Mouse (Mus musculus) large intestine, adult 2 months (tissue): ENCODE measurements around the gene Tmcc1. TPM values are rescaled to one million over a fixed set of nuclear protein-coding genes. Genes with fewer than 3 reads are reported as not detected.

Experiments
- DNase-seq: peaks from one replicate; pipeline ENCODE4 v3.0.0-alpha.2; 2012; ENCODE audit warnings: low read depth, low spot score
- WGBS: fragments of 180-500 bp; shearing (Covaris S2); methylation state at CpG from one replicate; pipeline ENCODE4 v1.1.7; 2018; 5-methylcytosine and 5-hydroxymethylcytosine counted together
- polyA plus RNA-seq: library from polyadenylated mRNA; depleted of rRNA; stranded (reverse); fragments of >200 nt; gene quantifications from 2 replicates; pipeline ENCODE4 v1.2.3, GENCODE M21; 2012; rRNA removed

The Tmcc1 gene
- polyA plus RNA-seq, 1 experiment: 9.7 TPM

DNA sequence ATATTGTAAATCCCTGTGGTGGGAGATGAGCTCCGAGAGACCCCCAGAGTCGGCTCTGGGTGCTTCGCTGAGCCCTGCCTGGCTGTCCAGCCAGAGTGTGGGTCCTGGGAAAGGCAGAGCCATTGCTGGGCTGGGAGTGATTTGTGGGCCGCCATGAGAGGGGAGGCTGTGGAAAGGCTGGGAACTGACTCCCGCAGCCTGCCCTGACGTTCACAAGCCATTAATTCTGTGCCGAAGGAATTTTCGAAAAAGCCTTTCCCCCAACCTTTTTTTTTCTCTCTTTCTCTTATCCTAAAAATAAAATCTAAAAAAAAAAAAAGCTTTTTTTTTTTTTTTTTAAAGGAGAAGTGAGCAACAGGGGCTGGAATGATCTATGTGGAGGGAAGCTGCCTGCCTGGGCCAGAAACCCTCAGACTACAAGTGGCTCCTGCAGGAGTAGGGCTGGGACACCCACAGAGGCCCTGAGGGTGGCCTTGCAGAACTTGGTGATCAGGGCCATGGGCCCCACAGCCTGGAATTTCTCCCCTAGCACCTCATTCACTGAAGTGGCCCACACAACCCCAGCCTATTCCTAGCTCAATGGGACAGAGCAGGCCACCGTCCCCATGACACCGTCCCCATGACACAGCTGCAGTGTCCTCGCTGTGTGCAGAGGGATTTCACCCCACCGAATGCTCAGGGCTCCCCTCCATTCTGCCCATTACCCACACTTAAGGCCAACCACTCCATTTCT, 209.8 kb downstream of the Tmcc1 start:
- DNase-seq: no peak
- 68% methylated on average over 12 of the region's 12 CpGs for WGBS

DNA sequence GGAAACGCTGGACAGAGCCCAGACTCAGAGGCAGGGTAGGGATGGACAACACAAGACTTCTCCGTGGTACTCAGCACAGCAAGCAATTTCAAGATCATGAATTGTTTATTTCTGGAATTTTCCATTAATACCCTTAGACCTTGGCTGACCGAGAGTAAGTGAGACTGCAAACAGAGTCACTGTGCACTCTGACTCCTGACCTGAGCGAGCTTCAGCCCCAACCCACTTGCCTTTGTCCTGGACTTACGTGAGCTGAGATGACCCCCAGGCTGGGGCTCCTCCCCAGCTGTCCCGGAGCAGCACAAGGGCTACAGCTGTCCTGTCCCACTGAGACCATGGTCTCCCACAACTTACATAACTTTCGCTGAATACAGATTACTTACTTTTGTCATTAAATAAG, 210.4 kb downstream of the Tmcc1 start:
- WGBS: 55% methylated on average over 7 of the region's 7 CpGs
- no peak for DNase-seq

DNA sequence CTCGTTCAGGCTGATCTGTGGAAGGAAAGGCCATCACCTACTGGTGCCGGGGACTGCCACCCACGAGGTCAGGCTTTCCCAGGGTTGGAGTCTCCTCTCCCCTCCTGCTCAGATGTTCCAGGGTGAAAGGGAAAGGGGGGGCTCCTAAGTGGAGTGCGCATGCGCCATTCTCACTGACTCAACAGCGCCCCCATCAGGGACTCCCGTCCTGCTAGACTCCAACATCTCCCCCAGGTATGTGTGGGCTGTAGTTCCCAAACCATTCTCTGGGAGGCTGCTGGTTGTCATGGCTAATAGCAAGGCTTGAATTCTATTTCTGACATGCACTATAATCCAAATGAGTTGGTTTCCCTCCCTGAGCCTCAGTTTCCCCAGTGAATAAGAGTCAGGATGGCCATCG, 214.7 kb downstream of the Tmcc1 start:
- 73% methylated on average over 8 of the region's 8 CpGs for WGBS

DNA sequence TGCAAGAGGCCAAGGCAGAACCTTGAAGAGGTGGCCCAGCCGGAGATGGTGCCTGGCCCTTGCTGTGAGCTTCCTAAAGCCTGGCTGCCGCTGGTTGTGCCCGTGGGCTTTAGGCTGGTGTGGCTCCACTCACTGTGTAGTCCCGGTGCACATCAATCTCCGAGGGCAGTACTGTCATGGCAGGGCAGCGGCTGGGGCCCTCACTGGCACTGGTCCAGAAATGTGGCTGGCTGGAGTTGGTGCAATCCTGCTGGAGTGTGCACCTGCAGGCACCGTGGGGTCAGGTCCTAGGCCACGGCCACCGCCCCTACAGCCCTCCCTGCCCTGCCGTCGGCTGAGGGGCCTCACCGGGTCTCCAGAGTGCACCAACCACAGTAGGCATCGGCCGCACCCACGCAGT, 215.5 kb downstream of the Tmcc1 start:
- 61% methylated on average over 15 of the region's 15 CpGs for WGBS
- no peak for DNase-seq

More for the DNA sequence above, 214.7 kb downstream of the Tmcc1 start:
- no peak for DNase-seq

DNA sequence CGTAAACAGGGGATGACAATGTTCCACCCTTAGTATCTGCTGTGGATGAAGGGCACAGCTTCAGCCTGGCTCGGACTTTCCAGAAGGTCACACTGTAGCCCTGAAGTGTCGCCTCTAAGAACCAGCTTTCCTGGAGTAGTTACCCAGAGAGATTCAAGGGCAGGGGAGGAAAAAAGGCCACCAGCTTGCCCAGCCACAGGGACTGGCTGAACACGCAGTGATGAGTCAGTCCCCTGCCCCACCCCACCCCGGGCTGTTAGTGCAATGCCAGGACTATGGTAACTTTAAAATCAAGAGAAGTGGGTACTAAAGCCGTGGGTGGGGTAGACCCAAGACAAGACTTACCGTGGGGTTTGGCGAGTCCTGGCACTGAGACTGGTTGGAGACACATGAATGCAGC, 217.7 kb downstream of the Tmcc1 start:
- no peak for DNase-seq
- 56% methylated on average over 8 of the region's 8 CpGs for WGBS

DNA sequence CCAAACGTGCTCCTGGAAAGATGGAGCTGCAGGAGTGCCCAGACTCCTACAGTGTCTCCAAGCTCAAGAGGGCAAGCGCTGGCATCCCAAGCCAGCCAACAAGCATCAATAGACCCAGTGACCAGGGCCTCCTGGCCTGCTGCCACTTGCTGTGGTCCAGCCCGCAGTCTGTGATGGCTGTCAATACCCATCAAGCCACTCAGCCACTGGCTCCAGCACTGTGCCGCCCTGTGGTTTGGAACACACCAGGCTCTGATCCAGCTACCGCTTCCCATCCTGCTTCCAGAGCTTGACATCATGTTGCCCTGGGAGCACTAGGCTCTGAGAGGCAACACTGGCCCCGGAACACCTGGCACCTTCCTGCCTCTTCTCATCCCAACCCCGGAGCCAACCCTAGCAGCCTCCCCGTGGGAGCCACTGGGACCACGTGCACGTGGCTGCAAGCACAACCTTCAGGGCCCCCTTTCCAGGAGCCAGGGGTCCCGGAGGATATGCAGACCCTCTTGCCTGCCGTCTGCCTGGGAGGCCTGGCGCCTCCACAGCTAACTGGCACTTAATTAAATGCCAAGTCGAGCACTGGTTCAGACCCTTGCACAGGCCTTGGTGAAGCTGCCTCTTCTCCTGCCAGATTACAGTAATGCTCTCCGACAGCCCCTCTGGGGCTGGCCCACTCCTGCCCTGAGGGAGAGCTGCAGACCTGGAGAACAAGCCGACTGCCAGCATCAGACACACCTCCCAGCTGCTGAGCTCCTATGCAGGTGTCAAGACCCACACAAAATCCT, 219.2 kb downstream of the Tmcc1 start:
- WGBS: 78% methylated on average over 16 of the region's 16 CpGs

DNA sequence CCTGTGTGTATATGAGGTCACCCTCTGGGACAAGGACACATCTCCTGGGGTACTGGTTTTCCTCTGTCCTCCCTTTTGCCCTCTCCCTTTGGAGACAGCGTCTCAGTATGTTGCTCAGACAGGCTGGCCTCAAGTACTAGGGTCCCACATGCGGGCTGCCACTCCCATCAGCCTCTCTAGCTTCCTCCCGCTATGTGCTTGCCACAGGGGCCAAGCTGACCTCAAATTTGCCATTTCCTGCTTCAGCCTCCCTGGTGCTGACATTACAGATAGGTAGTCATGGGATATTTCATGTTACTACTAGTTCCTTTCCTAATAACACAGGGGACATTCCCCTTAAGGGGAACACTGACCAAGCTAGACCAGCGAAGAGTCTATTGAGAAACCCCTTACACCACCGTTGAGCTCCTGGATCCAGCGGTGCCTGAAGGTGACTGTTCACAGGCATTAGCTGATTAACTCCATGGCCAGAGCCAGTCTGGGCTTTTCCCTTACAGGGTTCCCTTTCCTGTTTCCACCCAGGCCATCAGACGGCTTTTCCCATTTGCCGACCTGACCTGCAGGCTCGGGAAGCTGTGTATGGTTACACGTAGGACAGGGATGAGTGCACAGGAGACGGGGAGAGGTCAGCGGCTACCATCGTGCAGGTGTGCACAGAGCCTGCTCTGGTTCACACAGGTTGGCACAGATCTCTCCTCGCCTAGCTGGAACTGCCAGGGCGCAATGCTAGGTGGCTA, 220.0 kb downstream of the Tmcc1 start:
- DNase-seq: no peak
- 80% methylated on average over 15 of the region's 15 CpGs for WGBS

More for the DNA sequence above, 219.2 kb downstream of the Tmcc1 start:
- DNase-seq: no peak

DNA sequence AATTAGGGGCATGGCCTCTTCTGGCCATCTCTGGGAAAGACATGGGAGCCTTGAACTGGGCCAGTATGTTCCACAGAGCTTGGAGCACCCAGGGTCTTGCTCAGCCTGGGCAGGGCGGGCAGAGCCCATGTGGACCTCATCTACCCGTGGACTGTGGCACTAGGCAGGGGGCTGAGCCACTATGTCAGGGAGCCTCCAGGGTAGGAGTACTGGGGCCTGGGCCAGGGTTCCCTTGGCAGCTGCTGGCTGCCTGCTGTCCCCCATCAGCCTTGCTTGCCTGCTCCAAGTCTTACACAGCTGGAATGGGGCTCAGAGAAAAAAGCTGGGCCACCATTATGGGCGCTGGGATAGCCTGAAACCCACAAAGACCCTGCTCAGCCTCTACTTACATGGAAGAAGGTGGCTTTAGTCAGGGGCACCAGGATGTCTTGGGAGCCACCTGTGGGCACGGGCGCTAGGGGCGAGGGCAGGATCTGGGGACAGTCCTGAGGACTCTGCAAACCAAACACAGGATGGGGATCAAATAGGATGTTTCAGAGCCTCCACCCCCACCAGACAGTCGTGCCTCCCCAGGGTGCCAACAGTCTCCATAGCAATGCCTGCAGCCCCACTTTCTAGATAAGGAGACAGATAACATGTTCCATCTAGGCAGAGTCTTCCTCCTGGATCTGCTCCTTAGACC, 221.1 kb downstream of the Tmcc1 start:
- no peak for DNase-seq
- WGBS: 79% methylated on average over 7 of the region's 7 CpGs

DNA sequence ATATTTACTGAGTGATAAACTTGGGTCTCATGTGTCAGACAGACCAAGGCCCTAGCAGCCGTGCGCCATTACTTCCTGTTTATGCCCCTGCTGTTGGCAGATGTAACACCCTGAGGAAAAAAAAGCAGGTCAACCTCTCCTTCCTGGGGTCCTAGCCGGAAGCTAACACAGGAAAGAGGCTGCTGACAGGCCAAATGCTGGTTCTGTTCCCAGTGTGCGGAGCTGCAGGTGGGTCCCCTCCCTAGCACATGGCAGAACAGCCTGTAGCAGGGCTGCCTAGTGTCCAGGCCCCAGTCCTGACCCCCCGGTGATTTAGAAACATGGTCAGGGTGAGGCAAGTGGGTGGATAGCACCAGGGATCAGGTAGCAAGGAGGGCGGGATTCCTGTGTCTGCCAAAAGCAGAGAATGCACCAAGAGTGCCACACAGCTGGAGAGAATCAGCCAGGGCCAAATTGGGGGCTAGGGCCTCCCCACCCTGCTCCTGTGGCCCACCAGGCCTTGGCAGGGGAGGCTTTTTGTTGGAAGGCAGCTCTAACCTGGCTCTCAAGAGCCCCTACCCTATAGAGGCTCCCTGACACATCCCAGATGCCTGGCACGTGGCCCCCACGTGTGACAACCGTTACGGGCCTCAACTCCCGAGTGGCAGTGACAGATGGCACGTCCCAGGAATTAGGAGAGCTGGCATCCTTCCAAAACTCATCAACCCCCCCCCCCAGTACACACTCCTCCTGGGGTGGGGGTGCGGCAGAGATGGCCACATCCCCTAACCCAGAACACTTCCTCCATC, 221.8 kb downstream of the Tmcc1 start:
- no peak for DNase-seq
- 48% methylated on average over 13 of the region's 13 CpGs for WGBS

DNA sequence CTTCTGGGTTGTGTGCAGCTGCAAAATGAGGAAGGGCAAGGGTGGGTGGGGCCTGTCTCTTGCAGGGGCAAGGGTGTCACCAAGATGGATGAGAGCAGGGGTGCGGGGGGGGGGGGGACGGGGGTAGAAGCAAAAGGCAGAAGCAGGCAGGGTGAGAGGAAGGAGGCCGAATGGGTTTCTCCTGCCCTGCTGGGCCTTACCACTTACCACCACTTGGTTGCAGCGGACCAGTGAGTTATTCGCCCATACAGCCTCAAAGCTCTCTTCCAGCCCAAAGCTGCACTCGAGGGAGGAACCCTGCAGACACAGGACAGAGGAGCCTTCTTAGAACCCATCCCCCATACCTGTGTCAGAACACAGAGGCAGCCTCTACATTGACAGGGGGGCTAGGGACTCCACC, 223.3 kb downstream of the Tmcc1 start:
- WGBS: 81% methylated on average over 6 of the region's 6 CpGs
- DNase-seq: no peak

DNA sequence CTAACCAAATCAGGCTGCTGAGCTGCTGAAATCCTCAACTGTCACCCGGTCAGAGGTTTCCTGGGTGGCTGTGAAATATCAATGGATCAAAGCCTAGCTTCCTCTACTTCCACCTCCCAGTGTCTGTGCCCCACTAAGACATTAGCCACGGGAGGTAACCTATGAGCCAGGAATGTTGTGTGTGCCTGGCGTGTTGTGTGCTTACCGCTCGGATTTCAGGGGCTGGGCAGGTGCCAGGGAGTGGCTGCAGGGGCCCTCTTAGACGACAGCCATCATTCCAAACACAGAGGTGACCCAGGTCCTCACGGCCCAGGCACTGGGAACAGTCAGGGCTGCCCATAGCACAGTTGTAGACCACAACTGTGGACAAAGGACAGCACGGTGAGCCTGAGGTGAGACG, 224.2 kb downstream of the Tmcc1 start:
- 66% methylated on average over 9 of the region's 9 CpGs for WGBS
- no peak for DNase-seq

DNA sequence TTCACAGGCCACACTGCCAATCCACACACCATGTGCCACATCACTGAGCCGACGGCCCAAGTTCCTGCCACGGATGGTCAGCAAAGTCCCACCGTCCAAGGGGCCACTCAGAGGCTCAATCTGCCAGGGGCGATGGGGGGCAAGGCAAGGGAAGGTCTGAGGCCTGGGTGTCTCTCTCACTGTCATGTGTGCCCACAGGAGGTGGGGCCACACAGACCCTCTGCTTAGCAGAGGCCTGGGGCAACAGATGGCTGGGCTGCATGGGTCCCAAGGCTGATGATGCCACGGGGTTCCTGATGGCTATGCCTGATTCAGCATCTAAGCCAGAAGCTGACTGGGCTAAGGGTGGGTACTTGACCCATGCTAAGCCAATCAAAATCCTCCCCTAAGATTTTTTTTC, 224.6 kb downstream of the Tmcc1 start:
- WGBS: 86% methylated on average over 6 of the region's 6 CpGs
- no peak for DNase-seq

Other genes starting within 250 kb of the Tmcc1 start
- not detected in 2 replicates for gene H1foo, start 248.5 kb downstream of the Tmcc1 start, polyA plus RNA-seq
- gene Plxnd1, start 198.5 kb downstream of the Tmcc1 start, polyA plus RNA-seq: 12.9 and 20.1 TPM in 2 replicates
- 24.6 and 40.3 TPM in 2 replicates for gene Washc2, start 14.6 kb upstream of the Tmcc1 start, polyA plus RNA-seq
- gene Zfand4, start 70.7 kb upstream of the Tmcc1 start, polyA plus RNA-seq: 0.15 and 0.40 TPM in 2 replicates
- 36.4 and 67.0 TPM in 2 replicates for gene March8, start 144.5 kb upstream of the Tmcc1 start, polyA plus RNA-seq